Mouse (Mus musculus) erythroblast, embryonic 14.5 days (primary cell): ENCODE measurements around the gene Ifitm10.

ENCODE experiments used
- GATA1 ChIP-seq: IDR thresholded peaks from 2 replicates; pipeline ENCODE4 v1.6.1; 2012; ENCODE audit warnings: low read length, inconsistent platforms, mixed read lengths
- TAL1 ChIP-seq: IDR thresholded peaks from 3 replicates; pipeline ENCODE4 v1.6.1; 2012; ENCODE audit warnings: low read length, inconsistent platforms, mixed read lengths

- TF ChIP-seq TAL1, result no peak
- TF ChIP-seq GATA1, result no peak
Observed at GRCm38 (mm10) chr7:142393191-142393590, 19.6 kb upstream of the Ifitm10 start.
